Mouse (Mus musculus) layer of hippocampus, postnatal 25 days (tissue): ENCODE data around the gene Inpp5a. TPM values are rescaled to one million over a fixed set of nuclear protein-coding genes. Genes with fewer than 3 reads are reported as not detected.

Experiments
- DNase-seq, 2 experiments: peaks; one replicate each; pipeline ENCODE4 v3.0.0; 2022; ENCODE audit warnings: mixed read lengths in 2 of 2, low spot score in 1 of 2; ENCODE audit errors: extremely low spot score in 1 of 2
- total RNA-seq, 2 experiments: library from RNA; stranded (reverse); gene quantifications; 2 replicates each; pipeline ENCODE4 v1.2.3; 2021

Gene Inpp5a
- 10 to 100 TPM; 36.2 to 41.1 TPM for total RNA-seq

- DNase-seq: peak; percentile 91 to 95
Observed at GRCm38 (mm10) chr7:139388670-139389212, at the start of gene Inpp5a. Gene Inpp5a, plus strand, starts transcription at chr7:139389109.

GRCm38 (mm10) chr7:139339184-139339583, 49.7 kb upstream of the Inpp5a start:
- no peak for DNase-seq

- no peak for DNase-seq
Observed at GRCm38 (mm10) chr7:139341020-139341660, 47.8 kb upstream of the Inpp5a start.

- DNase-seq: no peak
Observed at GRCm38 (mm10) chr7:139342809-139343208, 46.1 kb upstream of the Inpp5a start.

GRCm38 (mm10) chr7:139347051-139347450, 41.9 kb upstream of the Inpp5a start:
- no peak for DNase-seq

- DNase-seq: no peak
Observed at GRCm38 (mm10) chr7:139350606-139351005, 38.3 kb upstream of the Inpp5a start.

- DNase-seq: no peak
Observed at GRCm38 (mm10) chr7:139354370-139355139, 34.4 kb upstream of the Inpp5a start.

GRCm38 (mm10) chr7:139357043-139357442, 31.9 kb upstream of the Inpp5a start:
- no peak for DNase-seq

- no peak for DNase-seq
Observed at GRCm38 (mm10) chr7:139359906-139360305, 29.0 kb upstream of the Inpp5a start.

- DNase-seq: no peak
Observed at GRCm38 (mm10) chr7:139360890-139361559, 27.9 kb upstream of the Inpp5a start.

- no peak for DNase-seq
Observed at GRCm38 (mm10) chr7:139361799-139362198, 27.1 kb upstream of the Inpp5a start.

- no peak for DNase-seq
Observed at GRCm38 (mm10) chr7:139362514-139362913, 26.4 kb upstream of the Inpp5a start.

GRCm38 (mm10) chr7:139363281-139364004, 25.5 kb upstream of the Inpp5a start:
- no peak for DNase-seq

GRCm38 (mm10) chr7:139364005-139364557, 24.8 kb upstream of the Inpp5a start:
- DNase-seq: peak in 1 of 2 experiments; percentile 35

GRCm38 (mm10) chr7:139364936-139365830, 23.7 kb upstream of the Inpp5a start:
- DNase-seq: no peak

- DNase-seq: no peak
Observed at GRCm38 (mm10) chr7:139366131-139366530, 22.8 kb upstream of the Inpp5a start.

GRCm38 (mm10) chr7:139366549-139366948, 22.4 kb upstream of the Inpp5a start:
- no peak for DNase-seq

GRCm38 (mm10) chr7:139368218-139368617, 20.7 kb upstream of the Inpp5a start:
- DNase-seq: no peak

GRCm38 (mm10) chr7:139368722-139369380, 20.1 kb upstream of the Inpp5a start:
- DNase-seq: no peak
